Mouse (Mus musculus) retina, embryonic 14.5 days (tissue): Measurements from ENCODE around the gene Pth1r.

ENCODE experiments used
- DNase-seq: peaks from one replicate; pipeline ENCODE4 v3.0.0-alpha.2; 2015; ENCODE audit warnings: low spot score

Pth1r gene

DNA sequence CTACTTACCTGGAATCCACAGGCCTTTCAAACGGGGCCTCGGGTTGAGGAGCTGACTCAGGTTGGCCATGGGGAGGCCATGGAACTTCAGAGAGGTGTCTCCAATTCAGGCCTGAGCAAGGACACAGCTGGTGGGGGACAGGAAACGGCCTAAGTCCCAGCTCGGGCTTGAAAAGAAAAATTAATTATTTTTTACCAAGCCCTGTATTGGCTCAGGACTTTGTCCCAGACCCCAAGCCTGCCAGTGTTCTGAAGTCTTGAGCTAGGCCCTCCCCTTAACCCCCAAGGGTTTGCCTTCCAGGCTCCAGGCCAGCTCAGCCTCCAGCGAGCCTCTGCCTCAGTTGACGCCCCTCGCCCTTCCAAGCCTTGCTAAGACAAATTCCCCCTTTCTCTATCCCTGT is at the start of gene Pth1r:
Pth1r (minus strand) TSS at position 185 of the 400 bp plus-strand sequence.
- no peak for DNase-seq

DNA sequence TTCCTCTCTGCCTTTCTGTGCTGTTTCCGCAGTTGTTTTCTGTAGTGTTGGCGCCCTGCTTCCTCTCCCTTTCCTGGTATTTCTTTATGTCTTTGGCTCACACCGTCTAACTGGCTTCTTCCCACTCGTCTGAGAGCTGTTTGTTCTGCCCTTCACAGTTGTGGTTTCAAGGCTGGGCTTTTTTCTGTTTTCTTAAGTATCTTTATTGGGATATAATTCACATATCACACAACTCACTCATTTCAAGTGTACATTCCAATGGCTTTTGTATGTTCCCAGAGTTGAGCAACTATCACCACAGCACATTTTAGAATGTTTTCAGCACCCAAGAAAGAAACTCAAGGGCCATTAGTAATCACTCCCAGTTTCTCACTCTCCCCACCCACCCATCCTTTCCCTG is 43.5 kb upstream of the Pth1r start:
- no peak for DNase-seq

DNA sequence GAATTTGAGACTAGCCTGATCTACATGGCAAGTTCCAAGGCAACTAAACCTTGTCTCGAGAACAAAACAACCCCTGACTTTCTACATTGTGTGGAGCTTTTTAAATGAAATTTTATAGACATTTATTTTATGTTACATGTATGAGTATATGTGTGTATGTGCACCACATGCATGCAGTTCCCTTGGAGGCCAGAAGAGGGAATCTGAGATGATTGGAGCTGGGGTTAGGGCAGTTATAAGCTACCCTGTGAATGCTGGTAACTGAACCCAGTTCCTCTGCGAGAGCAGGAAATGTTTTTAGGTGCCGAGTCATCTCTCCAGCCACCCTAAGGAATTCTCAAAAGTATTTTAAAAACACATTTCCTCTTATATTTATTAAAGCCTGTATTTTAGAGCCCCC is 41.2 kb upstream of the Pth1r start:
- DNase-seq: no peak

GRCm38 (mm10) chr9:110783611-110784010 is 36.7 kb upstream of the Pth1r start:
- no peak for DNase-seq

DNA sequence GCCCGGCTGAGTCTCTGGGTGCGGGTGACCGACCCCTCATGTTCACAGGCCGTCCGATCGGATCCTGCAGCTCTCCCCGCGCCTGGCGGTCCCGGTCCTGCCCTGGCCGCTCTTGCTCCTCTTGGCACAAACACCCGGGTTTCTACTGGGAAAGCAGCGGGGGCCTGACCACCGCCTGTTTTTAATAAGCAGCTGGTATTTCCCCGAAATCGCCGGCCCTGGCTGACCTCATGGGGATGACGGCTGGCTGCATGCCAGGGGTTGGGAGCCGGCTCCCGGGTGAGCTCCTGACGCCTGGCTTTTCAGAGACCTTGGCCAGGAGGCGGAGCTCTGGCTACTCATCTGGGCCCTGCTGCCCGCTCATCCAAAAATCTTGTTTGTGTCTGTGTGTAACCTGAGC is 34.8 kb upstream of the Pth1r start:
- peak; percentile 74 for DNase-seq

DNA sequence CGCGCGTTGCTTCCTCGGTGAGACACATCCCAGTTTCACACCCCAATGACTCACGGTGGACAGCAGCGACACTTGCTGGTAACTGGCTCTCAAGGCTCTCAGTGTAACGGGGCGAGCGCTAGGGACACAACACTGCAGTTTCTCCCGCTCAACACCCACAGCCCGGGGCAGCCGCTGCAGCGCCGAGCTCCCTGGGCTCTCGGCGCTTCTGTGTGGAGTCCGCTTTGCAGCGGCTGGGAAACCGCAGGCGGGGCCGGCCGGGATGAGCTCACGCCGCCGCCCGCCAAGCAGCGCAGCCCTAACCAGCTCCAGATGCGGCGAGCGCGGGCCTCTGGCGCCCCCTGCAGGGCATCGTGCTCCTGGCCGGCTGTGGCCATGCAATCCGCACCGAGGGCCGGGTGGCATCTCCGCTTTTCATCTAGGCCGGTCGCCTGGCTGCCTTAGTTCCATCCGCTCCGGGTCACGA is 34.3 kb upstream of the Pth1r start:
- peak; percentile 97 for DNase-seq

- DNase-seq: peak; percentile 52
These were observed 32.4 kb upstream of the Pth1r start for GRCm38 (mm10) chr9:110779242-110779913.

DNA sequence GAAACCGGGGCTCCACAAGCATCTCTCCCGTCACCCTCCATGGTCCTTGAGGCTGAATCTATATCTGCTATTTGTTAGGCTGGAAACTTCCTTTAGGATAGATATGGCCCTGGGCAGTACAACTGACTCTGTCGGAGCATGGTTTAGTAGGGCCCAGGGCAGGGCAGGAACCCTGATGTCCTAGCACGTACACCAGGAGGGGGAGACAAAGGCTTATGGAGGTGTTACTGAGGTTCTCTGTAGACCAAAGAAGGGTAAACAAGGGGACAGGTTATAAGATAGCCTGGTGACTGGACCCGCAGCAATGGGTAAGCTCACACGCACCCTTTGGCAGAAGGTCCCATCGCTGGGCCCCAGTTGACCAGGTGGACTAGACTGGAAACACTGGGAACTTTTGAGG is 31.6 kb upstream of the Pth1r start:
- no peak for DNase-seq

GRCm38 (mm10) chr9:110778100-110778499 is 31.2 kb upstream of the Pth1r start:
- no peak for DNase-seq

DNA sequence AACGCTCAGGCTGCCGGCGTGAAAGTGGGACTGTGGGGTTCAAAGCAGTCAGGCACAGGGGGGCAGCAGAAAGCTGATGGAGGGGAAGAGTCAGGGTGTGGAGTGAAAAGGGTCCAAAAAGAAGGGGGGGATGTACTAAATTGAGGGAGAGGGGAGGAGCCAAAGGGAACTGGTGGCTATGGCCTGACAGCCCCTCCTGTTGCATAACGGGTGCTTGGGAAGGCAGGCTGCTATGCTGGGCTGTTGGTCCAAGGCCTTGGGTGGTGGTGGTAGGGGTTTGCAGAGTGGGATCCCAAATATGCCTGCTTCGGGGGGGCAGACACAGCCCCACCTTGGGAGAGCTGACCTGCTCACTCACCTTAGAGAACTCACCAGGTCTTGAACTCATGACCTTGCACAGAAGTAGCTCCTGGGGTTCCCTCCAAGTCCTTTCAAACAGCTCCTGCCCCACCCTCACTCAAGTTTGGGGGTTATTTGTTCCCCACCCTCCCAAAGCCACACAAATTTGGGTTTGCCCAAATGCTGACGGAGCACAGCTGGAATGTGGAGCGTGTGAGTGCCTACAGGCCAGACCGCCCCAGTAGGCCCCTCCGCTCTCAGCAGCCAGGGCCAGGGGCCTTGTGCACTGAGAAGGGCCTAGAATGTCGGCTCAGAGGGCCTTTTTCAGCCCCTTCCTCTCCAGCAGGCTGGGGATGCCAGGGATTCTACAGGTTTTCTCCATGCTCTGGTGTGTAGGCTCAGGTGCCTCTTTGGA is 28.5 kb upstream of the Pth1r start:
- DNase-seq: no peak

- no peak for DNase-seq
These were observed 27.7 kb upstream of the Pth1r start for GRCm38 (mm10) chr9:110774403-110775268.

GRCm38 (mm10) chr9:110772336-110772735 is 25.4 kb upstream of the Pth1r start:
- DNase-seq: no peak

- DNase-seq: no peak
These were observed 16.5 kb upstream of the Pth1r start for GRCm38 (mm10) chr9:110763405-110763804.

DNA sequence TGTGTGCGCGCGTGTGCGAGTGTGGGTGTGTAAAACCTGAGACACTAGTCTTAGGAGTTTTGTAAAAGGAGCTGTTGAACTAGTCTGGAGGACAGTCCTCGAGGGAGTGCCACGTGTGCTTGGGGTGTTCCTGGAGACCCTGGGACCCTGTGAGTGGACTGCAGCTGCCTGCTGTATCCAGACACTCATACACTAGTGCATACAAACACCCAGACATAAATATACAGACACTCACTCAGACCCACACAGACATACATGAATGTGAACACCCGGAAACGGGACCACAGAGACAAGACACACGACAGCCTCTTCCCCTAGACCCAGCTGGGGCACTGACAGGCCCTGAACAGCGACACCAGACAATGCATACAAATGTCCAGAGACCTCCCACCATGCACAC is 15.8 kb upstream of the Pth1r start:
- DNase-seq: no peak

GRCm38 (mm10) chr9:110760886-110761285 is 13.9 kb upstream of the Pth1r start:
- DNase-seq: no peak

DNA sequence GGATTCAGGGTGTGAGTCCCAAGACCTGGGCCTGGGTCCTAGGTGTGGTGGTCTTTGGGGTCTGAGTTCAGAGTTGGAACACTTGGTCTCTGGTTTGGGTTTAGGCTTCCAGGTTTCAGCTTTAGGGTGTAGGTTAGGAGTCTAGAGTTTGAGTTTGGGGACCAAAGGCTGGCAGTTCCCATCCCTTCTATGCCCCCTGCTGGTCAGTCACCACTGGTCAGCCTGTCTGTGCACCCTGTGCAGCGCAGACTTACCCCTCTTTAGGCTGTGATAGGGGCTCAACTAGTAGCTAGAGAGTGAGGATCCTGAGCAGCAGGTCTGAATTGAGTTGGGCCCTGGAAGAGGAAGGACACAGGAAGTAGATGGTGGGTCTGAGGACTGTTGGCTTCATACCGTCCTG is 12.3 kb upstream of the Pth1r start:
- DNase-seq: peak; percentile 76

- DNase-seq: no peak
These were observed 11.7 kb upstream of the Pth1r start for GRCm38 (mm10) chr9:110758605-110759004.

DNA sequence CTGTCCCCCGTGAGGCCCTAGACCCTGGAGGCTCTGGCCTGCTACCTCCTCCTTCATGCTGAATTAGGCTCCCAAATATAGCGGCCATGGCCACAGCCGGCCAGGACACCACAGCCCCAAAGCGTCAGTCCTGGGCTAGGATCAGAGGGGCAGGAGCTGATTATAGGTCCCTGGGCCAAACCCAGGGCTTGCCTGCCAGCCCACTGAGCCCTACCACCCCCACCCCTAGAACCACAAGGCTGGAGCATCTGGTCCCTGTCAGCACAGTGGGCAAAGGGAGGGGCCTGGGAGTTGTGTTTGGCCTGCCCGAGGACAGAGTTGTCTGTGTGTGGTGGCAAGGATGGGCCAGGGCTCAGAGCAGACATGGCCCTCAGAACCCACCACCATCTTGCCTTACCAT is 10.9 kb upstream of the Pth1r start:
- DNase-seq: no peak

DNA sequence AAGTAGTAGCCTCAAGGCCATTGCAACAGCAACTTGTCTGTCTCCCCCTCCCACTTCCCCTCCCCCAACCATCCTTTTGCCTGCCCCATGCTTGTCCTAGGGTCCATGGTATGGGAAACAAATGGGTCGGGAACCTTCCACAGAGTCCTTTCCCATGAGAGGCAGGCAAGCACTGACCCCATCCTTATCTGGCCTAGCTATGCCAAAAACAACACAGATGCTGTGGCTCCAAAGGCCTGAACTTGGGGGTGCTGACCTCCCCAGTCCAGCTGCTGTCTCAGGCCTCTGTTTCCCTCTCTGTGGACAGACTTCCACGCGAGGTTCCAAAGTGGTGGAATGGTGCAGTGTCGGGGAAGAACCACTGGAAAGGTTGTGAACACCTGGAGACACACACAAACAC is 6.8 kb upstream of the Pth1r start:
- DNase-seq: no peak

GRCm38 (mm10) chr9:110752917-110753435 is 6.0 kb upstream of the Pth1r start:
- DNase-seq: no peak

- DNase-seq: no peak
These were observed 4.5 kb upstream of the Pth1r start for GRCm38 (mm10) chr9:110751412-110751811.

DNA sequence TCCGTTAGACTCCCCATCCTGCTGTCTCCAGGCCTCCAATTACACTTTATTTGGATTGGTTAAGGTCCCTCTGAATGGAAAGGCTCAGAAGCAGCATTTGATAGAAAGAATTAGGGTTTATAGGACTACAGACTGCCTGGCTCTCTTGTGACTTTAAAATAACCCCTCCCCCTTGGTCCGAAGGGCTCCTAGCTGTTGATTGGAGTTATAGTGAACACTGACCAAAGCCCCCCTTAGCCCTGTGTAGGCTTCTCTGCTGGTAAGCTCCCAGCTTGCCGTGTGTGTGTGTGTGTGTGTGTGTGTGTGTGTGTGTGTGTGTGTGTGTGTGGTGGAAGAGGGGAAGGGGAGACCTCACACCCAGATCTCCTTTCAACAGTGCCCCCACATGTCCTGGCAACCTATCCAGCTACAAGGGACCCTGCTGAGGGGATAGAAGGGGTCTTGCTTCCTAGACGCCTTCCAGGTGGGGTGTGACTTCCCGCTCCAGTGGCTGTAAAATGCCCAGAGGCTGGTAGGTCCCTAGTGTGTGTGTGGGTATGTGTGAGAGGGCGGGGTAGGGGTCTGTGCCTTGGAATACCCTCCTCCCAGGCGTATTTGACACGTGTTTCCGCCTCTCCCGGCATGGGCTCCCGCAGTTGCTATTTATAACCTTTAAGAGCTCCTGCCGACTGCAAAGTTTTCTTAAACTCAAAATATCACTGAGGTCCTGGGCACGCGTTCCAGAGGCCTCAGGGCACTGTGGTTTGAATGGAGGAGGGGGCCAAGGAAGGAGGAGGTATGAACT is 3.7 kb upstream of the Pth1r start:
- DNase-seq: no peak
